Comparison of ENCODE assay signal across 16 mouse cellular contexts in the genomic region with DNA sequence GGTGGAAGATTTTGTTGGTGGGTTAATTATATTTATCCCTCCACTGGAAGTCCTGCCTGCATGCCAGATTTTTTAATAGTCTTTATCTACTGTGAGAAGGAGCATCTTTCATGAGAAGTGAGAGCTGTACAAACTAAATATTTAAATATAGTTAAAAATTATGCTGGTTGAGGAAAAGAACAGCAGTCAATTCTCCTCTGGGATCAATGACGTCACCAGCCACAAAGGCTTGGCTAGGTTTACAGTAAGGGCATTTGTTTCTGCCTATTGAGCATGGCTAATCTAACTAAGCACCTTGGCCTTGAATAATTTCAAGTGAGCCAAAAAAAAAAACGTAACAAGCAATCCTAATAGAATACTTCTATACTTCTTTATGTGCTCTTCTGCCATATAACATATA.
"Had no signal": no experiment of that assay in that cellular context is flagged by ENCODE, and none has a peak within 500 bp of the region (broad histone marks: within the 10 kb centered on the region; RNA-seq: fewer than 3 reads in every experiment).

No protein-coding gene starts in this region.

- H3K4me1 ChIP-seq: limb, embryonic 15.5 days; liver, embryonic 12.5 days; neural tube, embryonic 15.5 days; stomach, embryonic 15.5 days had no signal

- H3K9ac ChIP-seq: limb, embryonic 15.5 days; liver, embryonic 12.5 days; lung, embryonic 14.5 days; neural tube, embryonic 15.5 days; stomach, embryonic 15.5 days had no signal

- H3K27me3 ChIP-seq: limb, embryonic 15.5 days; liver, embryonic 12.5 days; neural tube, embryonic 15.5 days; stomach, embryonic 15.5 days had no signal

- H3K4me3 ChIP-seq: layer of hippocampus, adult 2 months; limb, embryonic 15.5 days; liver, embryonic 12.5 days; myocyte; neural tube, embryonic 15.5 days; stomach, embryonic 15.5 days had no signal

- ATAC-seq: liver, embryonic 12.5 days had no signal

- H3K27ac ChIP-seq: kidney, postnatal 0 days; layer of hippocampus, adult 2 months; limb, embryonic 15.5 days; liver, embryonic 12.5 days; neural tube, embryonic 15.5 days; stomach, embryonic 15.5 days had no signal

- H3K4me2 ChIP-seq: limb, embryonic 15.5 days; liver, embryonic 12.5 days; lung, embryonic 14.5 days; midbrain, embryonic 11.5 days; neural tube, embryonic 15.5 days; stomach, embryonic 15.5 days had no signal

- H3K36me3 ChIP-seq: limb, embryonic 15.5 days; liver, embryonic 12.5 days; neural tube, embryonic 15.5 days; stomach, embryonic 15.5 days had no signal

- H3K9me3 ChIP-seq: limb, embryonic 15.5 days; liver, embryonic 12.5 days; neural tube, embryonic 15.5 days; stomach, embryonic 15.5 days had no signal

- DNase-seq: kidney, adult 11 months; kidney, adult 9 months; kidney, postnatal 4 days; lung, embryonic 14.5 days; lung, postnatal 10 days; lung, postnatal 4 days; thymus, adult 2 months; thymus, postnatal 25 days had no signal
